Mouse (Mus musculus) layer of hippocampus, postnatal 25 days (tissue): ENCODE measurements around the gene Vgll4. TPM values are rescaled to one million over a fixed set of nuclear protein-coding genes. Genes with fewer than 3 reads are reported as not detected.

Experiments
- DNase-seq, 2 experiments: peaks; one replicate each; pipeline ENCODE4 v3.0.0; 2022; ENCODE audit warnings: mixed read lengths in 2 of 2, low spot score in 1 of 2; ENCODE audit errors: extremely low spot score in 1 of 2
- total RNA-seq, 2 experiments: library from RNA; stranded (reverse); gene quantifications; 2 replicates each; pipeline ENCODE4 v1.2.3; 2021

Vgll4 gene
- 10 to 100 TPM; 43.2 to 48.7 TPM for total RNA-seq

- peak; percentile 52 to 56 for DNase-seq
Observed at GRCm38 (mm10) chr6:114969213-114970120, at the start of gene Vgll4. Vgll4 (minus strand) TSS chr6:114969994.

- no peak for DNase-seq
Observed at GRCm38 (mm10) chr6:115015461-115015860, 45.7 kb upstream of the Vgll4 start.

- no peak for DNase-seq
Observed at GRCm38 (mm10) chr6:115013574-115013973, 43.8 kb upstream of the Vgll4 start.

GRCm38 (mm10) chr6:115011792-115012191 lies 42.0 kb upstream of the Vgll4 start:
- no peak for DNase-seq

GRCm38 (mm10) chr6:115010815-115011214 lies 41.0 kb upstream of the Vgll4 start:
- no peak for DNase-seq

- DNase-seq, result no peak
Observed at GRCm38 (mm10) chr6:115010304-115010703, 40.5 kb upstream of the Vgll4 start.

- peak; percentile 69 to 88 for DNase-seq
Observed at GRCm38 (mm10) chr6:115007728-115008127, 37.9 kb upstream of the Vgll4 start.

- DNase-seq, result no peak
Observed at GRCm38 (mm10) chr6:115006948-115007347, 37.2 kb upstream of the Vgll4 start.

- no peak for DNase-seq
Observed at GRCm38 (mm10) chr6:115006065-115006464, 36.3 kb upstream of the Vgll4 start.

- peak; percentile 32 to 44 for DNase-seq
Observed at GRCm38 (mm10) chr6:115005351-115005890, 35.6 kb upstream of the Vgll4 start.

GRCm38 (mm10) chr6:115004636-115005035 lies 34.8 kb upstream of the Vgll4 start:
- peak; percentile 64 to 65 for DNase-seq

GRCm38 (mm10) chr6:114998374-114999031 lies 28.7 kb upstream of the Vgll4 start:
- DNase-seq, result no peak

GRCm38 (mm10) chr6:114997471-114997870 lies 27.7 kb upstream of the Vgll4 start:
- DNase-seq, result no peak

- no peak for DNase-seq
Observed at GRCm38 (mm10) chr6:114996910-114997309, 27.1 kb upstream of the Vgll4 start.

- DNase-seq, result no peak
Observed at GRCm38 (mm10) chr6:114994079-114994478, 24.3 kb upstream of the Vgll4 start.

- DNase-seq, result no peak
Observed at GRCm38 (mm10) chr6:114993659-114994058, 23.9 kb upstream of the Vgll4 start.

GRCm38 (mm10) chr6:114991909-114992308 lies 22.1 kb upstream of the Vgll4 start:
- DNase-seq, result no peak

- no peak for DNase-seq
Observed at GRCm38 (mm10) chr6:114988619-114988980, 18.8 kb upstream of the Vgll4 start.

- DNase-seq, result no peak
Observed at GRCm38 (mm10) chr6:114987966-114988618, 18.3 kb upstream of the Vgll4 start.

- no peak for DNase-seq
Observed at GRCm38 (mm10) chr6:114982671-114983070, 12.9 kb upstream of the Vgll4 start.

- DNase-seq, result no peak
Observed at GRCm38 (mm10) chr6:114979715-114980114, 9.9 kb upstream of the Vgll4 start.
